Mouse (Mus musculus): ENCODE data around the gene Zfp607a. TPM values are rescaled to one million over a fixed set of nuclear protein-coding genes. Genes with fewer than 3 reads are reported as not detected.
A peak's percentile ranks its signal among the peaks of the same experiment; 100 is the strongest.

Gene Zfp607a
- polyA plus RNA-seq (2015; fragmentation: Nextera tagmentation; extraction: Ambion mirVana) = 1.2 and 1.3 TPM in 2 replicates

DNA sequence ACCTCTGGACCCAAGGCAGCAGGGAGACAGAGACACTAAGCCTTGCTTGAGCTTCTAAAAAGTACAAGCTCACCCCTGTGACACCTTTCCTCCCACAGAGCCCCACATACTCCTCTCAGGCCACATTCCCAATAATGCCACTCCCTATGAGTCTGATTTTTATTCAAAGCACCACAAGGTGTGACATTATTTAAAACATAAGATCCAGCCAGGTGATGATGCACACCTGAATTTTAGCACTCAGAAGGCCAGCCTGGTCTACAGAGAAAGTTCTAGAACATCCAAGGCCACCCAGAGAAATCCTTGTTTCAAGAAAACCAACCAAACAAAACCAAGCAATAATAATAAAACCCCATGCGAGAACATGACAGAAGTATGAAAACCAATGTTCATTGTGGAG, at the start of gene Zfp607a:
Gene Zfp607a (plus strand): TSS at position 301 of the 400 bp plus-strand sequence.
- DNase-seq = no peak
- H3K4me2 ChIP-seq = no peak within 1 kb of the TSS
- ATAC-seq (ENCODE audit: low read depth) = no peak
- no peaks in the 10 kb centered on the region for H3K27me3 ChIP-seq
- WGBS (ENCODE audit: insufficient replicate concordance) = 78% methylated on average over 1 of the region's 1 CpGs
- peaks cover 14% of the 10 kb centered on the region for H3K36me3 ChIP-seq
- no peak within 1 kb of the TSS for H3K27ac ChIP-seq
- H3K4me1 ChIP-seq (replicated peaks) = peaks cover 29% of the 10 kb centered on the region
- H3K4me3 ChIP-seq (replicated peaks) = no peak within 1 kb of the TSS
- no peak within 1 kb of the TSS for H3K9ac ChIP-seq
- no peaks in the 10 kb centered on the region for H3K9me3 ChIP-seq (replicated peaks)

GRCm38 (mm10) chr7:27818526-27819110, 38.7 kb upstream of the Zfp607a start:
- no peak overlapping the region for H3K4me2 ChIP-seq
- no peak overlapping the region for H3K9ac ChIP-seq
- no peaks in the 10 kb centered on the region for H3K4me1 ChIP-seq (replicated peaks)
- 88% methylated on average over 7 of the region's 7 CpGs for WGBS (ENCODE audit: insufficient replicate concordance)
- H3K36me3 ChIP-seq = peaks cover 31% of the 10 kb centered on the region
- ATAC-seq (ENCODE audit: low read depth) (no peak), DNase-seq (no peak)
- H3K27ac ChIP-seq = no peak overlapping the region
- H3K27me3 ChIP-seq = no peaks in the 10 kb centered on the region
- no peaks in the 10 kb centered on the region for H3K9me3 ChIP-seq (replicated peaks)
- no peak overlapping the region for H3K4me3 ChIP-seq (replicated peaks)

GRCm38 (mm10) chr7:27822611-27823010, 34.7 kb upstream of the Zfp607a start:
- DNase-seq (no peak), ATAC-seq (ENCODE audit: low read depth) (no peak)
- H3K4me3 ChIP-seq (replicated peaks) = no peak overlapping the region
- H3K9me3 ChIP-seq (replicated peaks) = peaks cover 4% of the 10 kb centered on the region; the same call in 1 of the 2 replicates
- no peak overlapping the region for H3K4me2 ChIP-seq
- no peak overlapping the region for H3K9ac ChIP-seq
- no peak overlapping the region for H3K27ac ChIP-seq
- H3K4me1 ChIP-seq (replicated peaks) = no peaks in the 10 kb centered on the region
- H3K27me3 ChIP-seq = no peaks in the 10 kb centered on the region
- H3K36me3 ChIP-seq = peaks cover 18% of the 10 kb centered on the region

- H3K27me3 ChIP-seq = no peaks in the 10 kb centered on the region
- no peak overlapping the region for H3K27ac ChIP-seq
- H3K4me1 ChIP-seq (replicated peaks) = peaks cover 4% of the 10 kb centered on the region
- DNase-seq (peak; percentile 34), ATAC-seq (ENCODE audit: low read depth) (no peak)
- no peak overlapping the region for H3K9ac ChIP-seq
- no peak overlapping the region for H3K4me2 ChIP-seq
- H3K36me3 ChIP-seq = no peaks in the 10 kb centered on the region
- WGBS (ENCODE audit: insufficient replicate concordance) = 50% methylated on average over 2 of the region's 2 CpGs
- H3K4me3 ChIP-seq (replicated peaks) = no peak overlapping the region
- no peaks in the 10 kb centered on the region for H3K9me3 ChIP-seq (replicated peaks)
Measured at GRCm38 (mm10) chr7:27834131-27834530, 23.2 kb upstream of the Zfp607a start.

- ATAC-seq (ENCODE audit: low read depth) (peak; percentile 60; the same call in 1 of the 2 replicates), DNase-seq (no peak)
- Histone ChIP-seq H3K36me3 (no peaks in the 10 kb centered on the region), H3K4me2 (peak overlapping the region; percentile 68), H3K4me1 (replicated peaks) (peaks cover 13% of the 10 kb centered on the region), H3K4me3 (replicated peaks) (peak overlapping the region; percentile 66), H3K9me3 (replicated peaks) (no peaks in the 10 kb centered on the region), H3K9ac (peak overlapping the region; percentile 63; the same call in 1 of the 2 replicates), H3K27ac (0 out of 2 replicates have a peak overlapping the region, but pooled peaks have one; percentile 39), H3K27me3 (no peaks in the 10 kb centered on the region)
- WGBS (ENCODE audit: insufficient replicate concordance) = 20% methylated on average over 6 of the region's 6 CpGs
Measured at GRCm38 (mm10) chr7:27837896-27838295, 19.4 kb upstream of the Zfp607a start.

- H3K4me1 ChIP-seq (replicated peaks) = peaks cover 13% of the 10 kb centered on the region
- H3K9me3 ChIP-seq (replicated peaks) = no peaks in the 10 kb centered on the region
- H3K4me2 ChIP-seq = peak within 1 kb of the TSS; percentile 68
- H3K27me3 ChIP-seq = no peaks in the 10 kb centered on the region
- peak; percentile 92 for ATAC-seq (ENCODE audit: low read depth)
- H3K27ac ChIP-seq = peak within 1 kb of the TSS; percentile 39; the same call in 1 of the 2 replicates
- H3K4me3 ChIP-seq (replicated peaks) = peak within 1 kb of the TSS; percentile 66
- 4% methylated on average over 34 of the region's 34 CpGs for WGBS (ENCODE audit: insufficient replicate concordance)
- DNase-seq = peak; percentile 76
- H3K9ac ChIP-seq = peak within 1 kb of the TSS; percentile 63
- 0 out of 2 replicates have a peak, but pooled peaks cover 1% of the 10 kb centered on the region for H3K36me3 ChIP-seq
Measured at GRCm38 (mm10) chr7:27838323-27839249, 18.7 kb upstream of the Zfp607a start, which contains the start of gene Zfp59. Gene Zfp59, plus strand, starts transcription at chr7:27838607.

- no peaks in the 10 kb centered on the region for H3K27me3 ChIP-seq
- no peak overlapping the region for H3K27ac ChIP-seq
- H3K9ac ChIP-seq = no peak overlapping the region
- WGBS (ENCODE audit: insufficient replicate concordance) = 81% methylated on average over 7 of the region's 7 CpGs
- DNase-seq = no peak
- H3K36me3 ChIP-seq = peaks cover 4% of the 10 kb centered on the region
- H3K4me3 ChIP-seq (replicated peaks) = no peak overlapping the region
- H3K4me2 ChIP-seq = peak overlapping the region; percentile 68; the same call in 1 of the 2 replicates
- ATAC-seq (ENCODE audit: low read depth) = no peak
- peaks cover 13% of the 10 kb centered on the region for H3K4me1 ChIP-seq (replicated peaks)
- no peaks in the 10 kb centered on the region for H3K9me3 ChIP-seq (replicated peaks)
Measured at GRCm38 (mm10) chr7:27839596-27839995, 17.7 kb upstream of the Zfp607a start.

GRCm38 (mm10) chr7:27840104-27840503, 17.2 kb upstream of the Zfp607a start:
- H3K4me2 ChIP-seq = no peak overlapping the region
- H3K27me3 ChIP-seq = no peaks in the 10 kb centered on the region
- WGBS (ENCODE audit: insufficient replicate concordance) = 70% methylated on average over 6 of the region's 6 CpGs
- no peak overlapping the region for H3K4me3 ChIP-seq (replicated peaks)
- H3K4me1 ChIP-seq (replicated peaks) = peaks cover 13% of the 10 kb centered on the region
- H3K27ac ChIP-seq = no peak overlapping the region; the same call in 1 of the 2 replicates
- H3K9me3 ChIP-seq (replicated peaks) = no peaks in the 10 kb centered on the region
- ATAC-seq (ENCODE audit: low read depth) = no peak
- H3K36me3 ChIP-seq = peaks cover 9% of the 10 kb centered on the region
- no peak for DNase-seq
- no peak overlapping the region for H3K9ac ChIP-seq

DNA sequence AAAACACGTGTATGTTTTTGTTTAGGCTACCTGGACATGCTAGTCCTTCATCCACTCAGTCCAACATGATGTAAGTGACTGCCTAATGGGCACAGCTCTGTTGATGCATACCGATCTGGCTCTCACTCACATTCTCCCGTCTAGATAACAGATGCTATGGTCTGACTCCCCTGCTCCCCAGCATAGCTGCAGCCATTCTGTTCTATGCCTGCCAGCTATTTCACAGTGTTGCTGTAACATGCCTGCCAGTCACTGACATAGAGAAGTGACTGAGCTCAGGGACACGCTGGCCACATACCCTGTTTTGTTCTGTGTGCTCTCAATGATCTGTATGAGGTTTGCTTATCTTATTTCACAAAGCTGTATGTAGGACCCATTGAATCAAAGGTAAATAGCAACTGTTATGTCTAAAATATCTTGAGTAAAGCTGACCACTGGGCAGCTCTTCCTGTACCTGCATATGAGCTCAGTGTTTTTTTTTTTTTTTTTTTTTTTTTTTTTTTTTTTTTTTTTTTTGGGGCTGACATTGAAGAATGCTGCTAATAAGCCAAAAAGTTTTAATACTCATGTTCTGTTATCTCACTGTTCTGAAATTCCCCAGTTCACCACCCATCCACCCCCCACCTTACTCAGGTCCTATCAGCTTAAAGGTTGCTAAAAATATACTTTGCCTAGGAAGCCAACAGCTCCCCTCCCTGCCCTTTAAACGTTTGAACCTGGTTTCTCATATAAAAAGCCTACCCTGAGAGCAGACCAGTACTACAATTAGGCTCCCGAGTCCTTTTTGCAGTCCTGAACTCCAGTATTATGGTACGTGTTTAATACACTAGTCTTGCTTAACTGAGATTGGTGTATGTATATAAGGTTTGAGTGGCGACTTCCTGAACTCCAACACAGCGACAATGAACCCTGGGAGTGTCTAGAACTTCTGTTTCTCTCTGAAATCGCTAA, 2.2 kb downstream of the Zfp607a start:
- no peaks in the 10 kb centered on the region for H3K27me3 ChIP-seq
- peak overlapping the region; percentile 71 for H3K4me3 ChIP-seq (replicated peaks)
- DNase-seq (peak; percentile 20), ATAC-seq (ENCODE audit: low read depth) (peak; percentile 52)
- H3K9ac ChIP-seq = peak overlapping the region; percentile 79
- WGBS (ENCODE audit: insufficient replicate concordance) = 15% methylated on average over 10 of the region's 10 CpGs
- H3K4me1 ChIP-seq (replicated peaks) = peaks cover 29% of the 10 kb centered on the region
- peak overlapping the region; percentile 83 for H3K27ac ChIP-seq
- no peaks in the 10 kb centered on the region for H3K9me3 ChIP-seq (replicated peaks)
- peak overlapping the region; percentile 82 for H3K4me2 ChIP-seq
- peaks cover 9% of the 10 kb centered on the region for H3K36me3 ChIP-seq

DNA sequence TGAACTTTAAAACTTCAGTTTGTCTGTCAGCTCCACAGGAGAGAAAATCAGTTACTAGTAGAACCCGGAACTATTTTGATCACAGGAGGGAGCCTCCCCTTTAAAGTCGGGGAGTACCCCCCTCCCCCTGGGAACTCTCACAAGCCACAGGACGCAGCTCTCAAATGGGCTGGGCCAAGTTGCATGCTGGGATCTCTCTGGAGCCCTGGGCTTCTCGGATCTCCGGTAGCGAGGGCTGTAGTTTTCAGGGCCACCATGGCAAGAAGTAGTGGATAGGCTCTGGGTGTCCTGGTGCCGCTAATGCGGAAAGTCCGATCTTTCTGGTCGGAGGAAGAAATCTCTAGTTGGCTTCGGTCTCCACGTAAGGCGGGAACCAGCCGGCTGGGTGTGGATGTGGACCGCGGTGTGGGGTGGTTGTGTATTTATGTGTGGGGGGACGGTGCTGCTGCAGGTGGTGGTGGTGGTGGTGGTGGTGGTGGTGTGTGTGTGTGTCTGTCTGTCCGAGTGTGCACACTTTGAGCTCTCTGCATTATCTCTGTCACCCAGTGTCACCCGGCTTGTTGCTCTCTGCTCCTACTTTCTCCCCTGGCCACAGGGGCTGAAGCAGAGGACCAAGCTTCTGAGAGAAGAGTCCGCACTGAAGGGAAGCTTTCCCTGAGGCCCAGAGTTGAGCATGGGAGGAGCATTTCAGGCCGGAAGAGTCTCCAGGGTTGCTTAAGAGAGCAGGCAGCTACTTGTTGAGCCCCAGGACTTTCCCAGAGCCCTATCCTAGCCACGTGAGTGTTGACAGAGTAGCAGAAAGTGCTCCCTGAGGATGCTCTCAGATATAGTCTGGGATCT, 3.3 kb downstream of the Zfp607a start:
- DNase-seq (peak; percentile 64), ATAC-seq (ENCODE audit: low read depth) (peak; percentile 87)
- under 1% methylated on average over 22 of the region's 22 CpGs for WGBS (ENCODE audit: insufficient replicate concordance)
- Histone ChIP-seq H3K9ac (peak overlapping the region; percentile 79), H3K4me2 (peak overlapping the region; percentile 82), H3K27me3 (no peaks in the 10 kb centered on the region), H3K27ac (peak overlapping the region; percentile 83), H3K4me1 (replicated peaks) (peaks cover 29% of the 10 kb centered on the region), H3K9me3 (replicated peaks) (no peaks in the 10 kb centered on the region), H3K36me3 (peaks cover 15% of the 10 kb centered on the region), H3K4me3 (replicated peaks) (peak overlapping the region; percentile 71)

Measured in liver, embryonic 13.5 days (tissue).